Mouse (Mus musculus) embryonic facial prominence, embryonic 11.5 days (tissue): ENCODE measurements around the gene Acp2. TPM values are rescaled to one million over a fixed set of nuclear protein-coding genes. Genes with fewer than 3 reads are reported as not detected.
A peak's percentile ranks its signal among the peaks of the same experiment; 100 is the strongest.

ENCODE experiments used
- ATAC-seq: fragments of 200-750 bp; cut with Nextera tagmentation; replicated peaks from 2 replicates; pipeline ENCODE4 v1.8.0; 2017; ENCODE audit warnings: low read depth; ENCODE audit not compliant: insufficient number of reproducible peaks, low FRiP score, low TSS enrichment
- DNase-seq: peaks from one replicate; pipeline ENCODE4 v3.0.0-alpha.2; 2015; ENCODE audit warnings: low spot score
- H3K27ac ChIP-seq: fragments of 300-500 bp; sonication (generic); replicated peaks from 2 replicates; pipeline ENCODE4 v1.5.1; 2014; ENCODE audit warnings: mild to moderate bottlenecking, low read depth, low read length, control low read depth
- H3K27me3 ChIP-seq: fragments of 300-500 bp; sonication (generic); 2 replicates; pipeline ENCODE4 v1.6.1; 2014; ENCODE audit warnings: mild to moderate bottlenecking, low read length, moderate library complexity, mixed read lengths; ENCODE audit not compliant: control insufficient read depth, insufficient read depth
- H3K36me3 ChIP-seq: fragments of 300-500 bp; sonication (generic); replicated peaks from 2 replicates; pipeline ENCODE4 v1.6.1; 2014; ENCODE audit warnings: low read depth, mild to moderate bottlenecking, low read length, moderate library complexity, mixed read lengths; ENCODE audit not compliant: control insufficient read depth, insufficient read depth
- H3K4me1 ChIP-seq: fragments of 300-500 bp; sonication (generic); 2 replicates; pipeline ENCODE4 v1.6.1; 2014; ENCODE audit warnings: low read length, mixed read lengths; ENCODE audit not compliant: control insufficient read depth, insufficient read depth
- H3K4me2 ChIP-seq: fragments of 300-500 bp; sonication (generic); 2 replicates; pipeline ENCODE4 v1.6.1; 2014; ENCODE audit warnings: low read depth, mild to moderate bottlenecking, control low read depth, low read length, moderate library complexity
- H3K4me3 ChIP-seq: fragments of 300-500 bp; sonication (generic); 2 replicates; pipeline ENCODE4 v1.5.1; 2014; ENCODE audit warnings: low read depth, low read length, control low read depth
- H3K9ac ChIP-seq: fragments of 300-500 bp; sonication (generic); replicated peaks from 2 replicates; pipeline ENCODE4 v1.6.1; 2014; ENCODE audit warnings: mild to moderate bottlenecking, control low read depth, low read length
- H3K9me3 ChIP-seq: fragments of 300-500 bp; sonication (generic); replicated peaks from 2 replicates; pipeline ENCODE4 v1.6.1; 2016; ENCODE audit warnings: mild to moderate bottlenecking, low read length, inconsistent platforms, mixed read lengths; ENCODE audit not compliant: control insufficient read depth
- WGBS: fragments of 180-500 bp; shearing (Covaris S2); extraction: QIAGEN DNeasy Blood & Tissue Kit; methylation state at CpG from one replicate; pipeline ENCODE4 v1.1.7; 2014; 5-methylcytosine and 5-hydroxymethylcytosine counted together
- polyA plus RNA-seq: library from polyadenylated mRNA; unstranded; fragments of >200 nt; fragmentation: Nextera tagmentation; extraction: Ambion mirVana; gene quantifications from 2 replicates; pipeline ENCODE4 v1.2.1, GENCODE M21; 2014

Acp2 gene
- polyA plus RNA-seq, 1 experiment from 2014 or later = 31.1 TPM

DNA sequence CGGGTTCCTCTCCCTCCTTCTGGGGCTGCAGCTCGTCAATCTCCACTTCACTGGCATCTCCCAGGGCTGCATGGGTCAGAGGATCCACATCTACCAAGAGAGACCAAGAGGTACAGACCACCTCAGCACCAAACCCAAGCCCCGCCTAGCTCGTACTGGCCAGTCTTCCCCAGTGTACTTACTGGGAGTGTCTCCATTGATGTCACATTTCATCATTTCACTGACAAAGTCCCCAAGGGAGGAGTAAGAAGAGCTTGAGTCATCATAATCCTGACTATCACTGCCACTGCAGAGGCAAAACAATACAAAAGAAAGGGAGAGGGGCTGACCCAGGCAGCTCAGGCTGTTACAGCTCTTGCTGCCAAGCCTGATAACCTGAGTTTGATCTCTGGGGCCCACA, 35.1 kb upstream of the Acp2 start:
- WGBS = 71% methylated on average over 4 of the region's 4 CpGs
- no peak for ATAC-seq
- no peaks in the 10 kb centered on the region; the same call in 1 of the 2 replicates for H3K36me3 ChIP-seq
- H3K4me1 ChIP-seq = no peaks in the 10 kb centered on the region
- no peak for DNase-seq
- no peak overlapping the region for H3K4me2 ChIP-seq
- no peak overlapping the region for H3K4me3 ChIP-seq
- H3K27me3 ChIP-seq = no peaks in the 10 kb centered on the region
- H3K9ac ChIP-seq = no peak overlapping the region
- H3K9me3 ChIP-seq = no peaks in the 10 kb centered on the region
- H3K27ac ChIP-seq = no peak overlapping the region

- H3K4me3 ChIP-seq = no peak overlapping the region
- DNase-seq = no peak
- no peak overlapping the region for H3K27ac ChIP-seq
- H3K9ac ChIP-seq = no peak overlapping the region
- H3K27me3 ChIP-seq = no peaks in the 10 kb centered on the region
- H3K4me1 ChIP-seq = no peaks in the 10 kb centered on the region
- 90% methylated on average over 25 of the region's 25 CpGs for WGBS
- ATAC-seq = no peak
- H3K9me3 ChIP-seq = no peaks in the 10 kb centered on the region
- H3K4me2 ChIP-seq = no peak overlapping the region
- H3K36me3 ChIP-seq = no peaks in the 10 kb centered on the region
These were observed 32.9 kb upstream of the Acp2 start for GRCm38 (mm10) chr2:91169587-91170322.

DNA sequence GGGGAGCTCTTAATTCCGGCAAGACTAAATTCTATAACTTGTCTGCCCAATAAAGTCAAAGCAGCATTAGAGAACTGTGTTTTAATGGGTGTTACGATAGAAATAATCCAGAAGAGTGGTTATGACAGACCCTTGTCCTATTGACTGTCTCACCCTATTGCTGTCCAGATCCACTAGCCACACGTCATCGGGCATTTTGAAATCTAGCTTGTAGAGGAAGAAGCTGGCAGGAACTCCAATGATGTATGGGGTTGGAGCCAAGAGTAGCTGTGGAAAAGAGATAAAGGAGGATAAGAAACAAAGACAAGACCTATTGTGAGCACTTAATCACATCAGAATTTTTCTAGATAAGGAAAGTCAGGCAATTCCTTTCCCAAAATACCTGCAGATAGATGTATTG, 27.2 kb upstream of the Acp2 start:
- no peaks in the 10 kb centered on the region for H3K4me1 ChIP-seq
- no peak for DNase-seq
- H3K36me3 ChIP-seq = no peaks in the 10 kb centered on the region
- H3K9me3 ChIP-seq = no peaks in the 10 kb centered on the region
- H3K9ac ChIP-seq = no peak overlapping the region
- H3K27ac ChIP-seq = no peak overlapping the region
- H3K4me3 ChIP-seq = no peak overlapping the region
- H3K27me3 ChIP-seq = no peaks in the 10 kb centered on the region
- 90% methylated on average over 4 of the region's 4 CpGs for WGBS
- no peak overlapping the region for H3K4me2 ChIP-seq
- no peak for ATAC-seq

- Histone ChIP-seq H3K36me3 (no peaks in the 10 kb centered on the region), H3K27me3 (no peaks in the 10 kb centered on the region), H3K9ac (no peak overlapping the region), H3K4me1 (no peaks in the 10 kb centered on the region), H3K27ac (no peak overlapping the region), H3K4me3 (no peak overlapping the region), H3K4me2 (no peak overlapping the region), H3K9me3 (no peaks in the 10 kb centered on the region)
- 71% methylated on average over 6 of the region's 6 CpGs for WGBS
- DNase-seq = no peak
- no peak for ATAC-seq
These were observed 26.5 kb upstream of the Acp2 start for GRCm38 (mm10) chr2:91176234-91176633.

- H3K36me3 ChIP-seq = no peaks in the 10 kb centered on the region
- no peak overlapping the region for H3K9ac ChIP-seq
- H3K27ac ChIP-seq = no peak overlapping the region
- no peak for ATAC-seq
- DNase-seq = no peak
- H3K4me2 ChIP-seq = no peak overlapping the region
- no peaks in the 10 kb centered on the region for H3K4me1 ChIP-seq
- WGBS = 40% methylated on average over 4 of the region's 4 CpGs
- no peaks in the 10 kb centered on the region for H3K27me3 ChIP-seq
- H3K9me3 ChIP-seq = no peaks in the 10 kb centered on the region
- H3K4me3 ChIP-seq = no peak overlapping the region
These were observed 22.9 kb upstream of the Acp2 start for GRCm38 (mm10) chr2:91179825-91180224.

- Histone ChIP-seq H3K4me3 (no peak overlapping the region), H3K4me2 (no peak overlapping the region), H3K27me3 (no peaks in the 10 kb centered on the region), H3K4me1 (no peaks in the 10 kb centered on the region), H3K9me3 (no peaks in the 10 kb centered on the region), H3K9ac (no peak overlapping the region), H3K36me3 (no peaks in the 10 kb centered on the region), H3K27ac (no peak overlapping the region)
- no peak for DNase-seq
- 77% methylated on average over 5 of the region's 5 CpGs for WGBS
- no peak for ATAC-seq
These were observed 22.0 kb upstream of the Acp2 start for GRCm38 (mm10) chr2:91180706-91181105.

DNA sequence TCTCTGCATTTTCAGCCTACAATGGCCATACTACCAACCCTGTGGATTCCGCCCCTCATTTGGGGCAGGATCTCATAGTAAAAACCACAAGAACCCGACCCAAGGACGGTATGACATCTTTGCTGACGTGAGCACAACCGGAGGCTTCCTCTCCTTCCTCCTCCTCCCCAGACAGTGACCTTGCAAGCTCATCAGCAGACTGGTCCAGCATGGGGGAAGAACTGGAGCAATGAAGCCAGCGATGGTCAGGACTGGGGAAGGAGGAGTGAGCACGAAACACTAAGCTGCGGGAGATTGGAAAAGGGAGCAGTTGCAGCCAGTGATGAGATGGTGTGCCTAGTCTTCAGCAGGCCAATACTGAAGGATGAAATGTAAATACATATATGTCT, 20.7 kb upstream of the Acp2 start:
- DNase-seq (no peak), ATAC-seq (no peak)
- Histone ChIP-seq H3K9me3 (no peaks in the 10 kb centered on the region), H3K27ac (no peak overlapping the region), H3K4me1 (no peaks in the 10 kb centered on the region), H3K27me3 (no peaks in the 10 kb centered on the region), H3K4me2 (peak overlapping the region; percentile 78), H3K36me3 (no peaks in the 10 kb centered on the region), H3K4me3 (peak overlapping the region; percentile 87), H3K9ac (peak overlapping the region; percentile 68)
- WGBS = 17% methylated on average over 8 of the region's 8 CpGs

DNA sequence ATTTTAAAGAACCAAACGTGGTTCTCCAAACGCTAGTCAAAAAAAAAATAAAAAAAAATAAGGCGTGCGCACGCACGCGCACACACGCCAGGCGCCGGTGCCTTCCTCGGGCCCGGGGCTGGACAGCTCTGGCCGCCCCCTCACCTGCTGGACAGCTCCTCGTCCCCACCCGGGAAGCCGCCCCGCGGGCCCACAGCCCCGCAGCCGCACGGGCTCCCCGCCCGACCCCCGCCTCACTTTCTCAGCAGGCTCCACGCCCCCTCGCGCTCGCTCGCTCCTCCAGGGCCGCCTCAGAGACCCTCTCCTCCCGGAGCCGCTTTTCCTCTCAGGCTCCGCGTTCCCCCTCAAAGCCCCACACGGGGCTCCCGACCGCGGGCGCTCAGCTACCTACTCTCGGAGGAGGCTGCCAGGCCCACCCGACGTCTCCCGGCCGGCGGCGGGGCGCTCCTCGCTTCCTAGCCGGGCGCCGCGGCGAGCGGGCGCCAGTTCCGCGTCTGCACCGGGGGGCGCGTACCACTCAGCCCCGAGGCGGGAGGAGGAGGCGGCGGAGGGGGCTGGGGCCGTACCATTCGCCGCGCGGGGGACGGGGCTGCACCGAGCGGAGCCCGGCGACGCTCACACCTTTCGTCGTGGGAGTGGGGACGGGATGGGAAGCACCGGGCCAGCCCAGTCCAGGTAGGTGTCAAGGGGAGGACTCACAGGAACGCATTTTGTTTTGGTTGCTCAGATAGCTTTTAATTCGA, 20.1 kb upstream of the Acp2 start:
- Histone ChIP-seq H3K36me3 (no peaks in the 10 kb centered on the region), H3K4me3 (peak overlapping the region; percentile 87), H3K9me3 (no peaks in the 10 kb centered on the region), H3K4me2 (peak overlapping the region; percentile 78), H3K27ac (peak overlapping the region; percentile 72), H3K4me1 (no peaks in the 10 kb centered on the region), H3K27me3 (no peaks in the 10 kb centered on the region), H3K9ac (peak overlapping the region; percentile 68)
- under 1% methylated on average over 67 of the region's 81 CpGs for WGBS
- DNase-seq (peak; percentile 84), ATAC-seq (peak; percentile 94)
